17 mouse cellular contexts compared by ENCODE assay signal in the genomic region with DNA sequence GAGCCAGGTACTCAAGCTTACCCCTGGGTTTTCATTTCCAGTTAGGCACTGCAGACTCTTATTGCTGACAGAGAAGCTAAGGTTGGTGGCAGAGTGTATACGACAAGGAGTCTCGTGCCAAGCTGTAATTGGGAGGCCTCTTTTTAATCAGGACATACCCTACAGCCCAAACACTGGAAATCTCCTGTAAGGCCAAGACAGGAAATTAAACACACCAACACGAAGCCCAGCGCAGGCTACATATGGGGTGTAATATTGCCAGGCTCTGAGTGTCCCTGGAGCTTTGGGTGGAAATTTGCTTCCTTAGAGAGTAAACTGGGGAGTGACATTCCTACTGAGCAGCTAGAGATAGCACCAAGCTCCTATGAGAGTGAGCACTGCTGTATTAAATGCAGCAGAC.
DNase-seq lines count a peak whose midpoint lies in the region; TF ChIP-seq lines count a peak whose summit lies in the region.
"Had no signal": no experiment of that assay in that cellular context is flagged by ENCODE, and none has a peak within 500 bp of the region (broad histone marks: within the 10 kb centered on the region; RNA-seq: fewer than 3 reads in every experiment).

No protein-coding gene starts in this region.

- no peak for TF ChIP-seq POLR2A in brain, embryonic 14.5 days (IDR thresholded peaks at IDR 0.05; ENCODE audit: borderline replicate concordance, extremely low read depth, insufficient read depth, insufficient read length, poor library complexity, severe bottlenecking)

- intact Hi-C loops in heart, postnatal 10 days (cut with DNase I), result no loop called here

- DNase-seq in cerebellum, adult 11-12 months, result peak; percentile 48
- no peak for DNase-seq in cerebellum, postnatal 10 days
- peak; percentile 5 for DNase-seq in heart, adult 11 months
- no peak for DNase-seq in heart, postnatal 10 days
- peak; percentile 16 for DNase-seq in brain, embryonic 14.5 days (ENCODE audit: low read depth)
- DNase-seq in cerebellum, adult 9-11 months, result peak; percentile 60
- no peak for DNase-seq in layer of hippocampus, postnatal 25 days (ENCODE audit: extremely low spot score in 1 of 2, low spot score in 1 of 2)
- DNase-seq in right cerebral cortex, postnatal 25 days, result no peak
- DNase-seq: adrenal gland, postnatal 10 days; adrenal gland, postnatal 36 days; B cell, adult 2 months; embryo, embryonic 11 days; gastrocnemius, postnatal 25 days; heart, adult 18-20 months; heart, postnatal 14 days; heart, postnatal 4 days; kidney, adult 2 months had no signal

- TF ChIP-seq CTCF in brain, embryonic 14.5 days (IDR thresholded peaks at IDR 0.05; ENCODE audit: borderline replicate concordance, extremely low read depth, insufficient read depth, insufficient read length), result no peak

Comparison
In these comparisons a context has a peak if more than half of its experiments do, and no peak if none do; other contexts are left out.
1. DNase-seq: peak in cerebellum, adult 11-12 months (single experiment), heart, adult 11 months (single experiment), brain, embryonic 14.5 days (single experiment) and cerebellum, adult 9-11 months (single experiment); none in cerebellum, postnatal 10 days (0 of 2), heart, postnatal 10 days (0 of 2), layer of hippocampus, postnatal 25 days (0 of 2) and right cerebral cortex, postnatal 25 days (single experiment).